Mouse (Mus musculus) E14TG2a.4 (cell line): ENCODE measurements at regions not wholly inside any gene's neighbourhood (a gene's known extent, or its start where the extent isn't known, plus 50 kb on each side); places are given as distances from the start of the nearest gene placed in this dataset.

Experiments used
- CTCF ChIP-seq: conservative IDR thresholded peaks from 2 replicates; pipeline ENCODE4 v1.5.1; 2014; ENCODE audit warnings: low read length
- NANOG ChIP-seq: IDR thresholded peaks from 2 replicates; pipeline ENCODE4 v1.6.1; 2014; ENCODE audit warnings: borderline replicate concordance, low read length, mixed read lengths
- POU5F1 ChIP-seq: IDR thresholded peaks from 2 replicates; pipeline ENCODE4 v1.6.1; 2014; ENCODE audit warnings: low read length, borderline replicate concordance

- no peak for TF ChIP-seq CTCF
- no peak for TF ChIP-seq NANOG
- no peak for TF ChIP-seq POU5F1
Observed at GRCm38 (mm10) chr16:9016762-9017086, 186.8 kb downstream of the 1810013L24Rik start.
